In the genomic region with DNA sequence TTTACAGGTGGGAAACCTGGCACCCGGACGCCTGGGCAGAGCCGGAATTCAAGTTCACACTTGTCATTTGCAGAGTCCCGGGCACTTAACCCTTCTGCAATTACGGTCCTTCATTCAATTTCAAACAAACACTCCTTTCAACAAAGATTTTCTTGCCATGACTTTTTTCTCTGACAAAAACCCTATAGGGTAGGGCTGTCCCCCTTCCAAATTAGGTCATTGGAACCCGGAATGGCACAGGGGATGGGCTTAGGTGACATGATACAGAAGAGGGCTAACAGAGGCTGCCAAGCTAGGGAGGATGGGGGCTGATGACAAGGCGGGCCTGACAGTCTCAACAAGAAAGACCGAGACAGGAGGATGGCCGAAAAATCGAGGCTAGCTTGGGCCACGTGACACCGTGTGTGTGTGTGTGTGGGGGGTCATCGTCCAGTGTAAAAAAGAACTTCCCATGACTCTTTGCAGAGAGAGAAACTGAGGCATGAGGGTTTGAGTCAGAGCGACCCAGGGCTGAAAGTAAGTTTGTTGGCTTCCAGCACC, we compare ENCODE assay signal across 8 mouse cellular contexts. TPM values are rescaled to one million over a fixed set of nuclear protein-coding genes. Genes with fewer than 3 reads are reported as not detected.
DNase-seq lines count a peak whose midpoint lies in the region; ATAC-seq lines count a peak whose summit lies in the region.

No protein-coding gene starts in this region.

- 0 out of 2 replicates have a peak overlapping the region, but pooled peaks have one; percentile 37 for H3K27ac ChIP-seq in kidney, embryonic 15.5 days
- peak overlapping the region; percentile 87 for H3K27ac ChIP-seq in embryonic facial prominence, embryonic 10.5 days (replicated peaks)
- no peak overlapping the region for H3K27ac ChIP-seq in intestine, embryonic 14.5 days (ENCODE audit: low read depth)

- 0 out of 2 replicates have a peak overlapping the region, but pooled peaks have one; percentile 22 for H3K9ac ChIP-seq in kidney, embryonic 15.5 days
- H3K9ac ChIP-seq in intestine, embryonic 14.5 days (ENCODE audit: low read length): no peak overlapping the region

- H3K4me1 ChIP-seq in kidney, embryonic 15.5 days: peaks cover 71% of the 10 kb centered on the region
- H3K4me1 ChIP-seq in embryonic facial prominence, embryonic 10.5 days: peaks cover 85% of the 10 kb centered on the region
- H3K4me1 ChIP-seq in intestine, embryonic 14.5 days (replicated peaks; ENCODE audit: control insufficient read depth, insufficient read depth, low read length): peaks cover 31% of the 10 kb centered on the region

- WGBS in kidney, embryonic 15.5 days: 2% methylated on average over 14 of the region's 14 CpGs
- under 1% methylated on average over 14 of the region's 14 CpGs for WGBS in embryonic facial prominence, embryonic 10.5 days
- 3% methylated on average over 14 of the region's 14 CpGs for WGBS in intestine, embryonic 14.5 days

- ATAC-seq in kidney, embryonic 15.5 days (replicated peaks; ENCODE audit: low FRiP score): no peak
- no peak for ATAC-seq in intestine, embryonic 14.5 days (replicated peaks; ENCODE audit: low FRiP score, low TSS enrichment, low read depth)

- H3K9me3 ChIP-seq in kidney, embryonic 15.5 days (replicated peaks): no peaks in the 10 kb centered on the region
- H3K9me3 ChIP-seq in embryonic facial prominence, embryonic 10.5 days: no peaks in the 10 kb centered on the region
- no peaks in the 10 kb centered on the region for H3K9me3 ChIP-seq in intestine, embryonic 14.5 days (ENCODE audit: control insufficient read depth, low read length)

- intact Hi-C loops in left cerebral cortex, postnatal 10 days (cut with DNase I): no loop called here

- peak overlapping the region; percentile 39 for H3K4me3 ChIP-seq in kidney, embryonic 15.5 days (replicated peaks)
- peak overlapping the region; percentile 73 for H3K4me3 ChIP-seq in embryonic facial prominence, embryonic 10.5 days
- peak overlapping the region; percentile 31 for H3K4me3 ChIP-seq in intestine, embryonic 14.5 days (ENCODE audit: low read depth, low read length)

- DNase-seq in kidney, adult 8-10 months: no peak
- peak; percentile 67 for DNase-seq in embryonic facial prominence, embryonic 10.5 days (ENCODE audit: low spot score)
- DNase-seq in intestine, embryonic 14.5 days (ENCODE audit: low spot score): no peak
- DNase-seq in naive thymus-derived CD4-positive, alpha-beta T cell, adult 2 months (ENCODE audit: low read depth): peak; percentile 39
- no peak for DNase-seq in testis, postnatal 14 days (ENCODE audit: low spot score)
- no peak for DNase-seq in kidney, adult 11 months
- DNase-seq in left cerebral cortex, postnatal 10 days (ENCODE audit: extremely low spot score in 1 of 2, low spot score in 2 of 2): no peak

- H3K27me3 ChIP-seq in kidney, embryonic 15.5 days: peaks cover 98% of the 10 kb centered on the region
- H3K27me3 ChIP-seq in embryonic facial prominence, embryonic 10.5 days (replicated peaks; ENCODE audit: low read depth, poor library complexity, severe bottlenecking): peaks cover 100% of the 10 kb centered on the region
- peaks cover 99% of the 10 kb centered on the region for H3K27me3 ChIP-seq in intestine, embryonic 14.5 days (replicated peaks; ENCODE audit: control insufficient read depth, insufficient read depth, low read length)

- H3K4me2 ChIP-seq in kidney, embryonic 15.5 days: peak overlapping the region; percentile 65
- H3K4me2 ChIP-seq in intestine, embryonic 14.5 days (ENCODE audit: low read length): peak overlapping the region; percentile 49

- H3K36me3 ChIP-seq in kidney, embryonic 15.5 days: no peaks in the 10 kb centered on the region
- peaks cover 8% of the 10 kb centered on the region; the same call in 1 of the 2 replicates for H3K36me3 ChIP-seq in embryonic facial prominence, embryonic 10.5 days (replicated peaks)
- H3K36me3 ChIP-seq in intestine, embryonic 14.5 days (ENCODE audit: control insufficient read depth, insufficient read depth, low read length): no peaks in the 10 kb centered on the region

RNA-seq across cellular contexts. Expression of gene Tmem59l, which starts 1.8 kb away (rescaled TPM):
- polyA plus RNA-seq in kidney, embryonic 15.5 days (2015; fragmentation: Nextera tagmentation; extraction: Ambion mirVana): 5.9 and 6.0 TPM in 2 replicates
- 28.3 and 29.4 TPM in 2 replicates for polyA plus RNA-seq in embryonic facial prominence, embryonic 10.5 days (2016; fragmentation: Nextera tagmentation; extraction: Ambion mirVana)
- polyA plus RNA-seq in intestine, embryonic 14.5 days (2014; fragmentation: Nextera tagmentation; extraction: Ambion mirVana): 3.7 and 5.1 TPM in 2 replicates
- total RNA-seq in left cerebral cortex, postnatal 10 days (2021): 100 to 1,000 TPM; 146 to 159 TPM

RNA-seq across cellular contexts. Expression of gene Crlf1, which starts 4.0 kb away (rescaled TPM):
- 21.1 and 24.1 TPM in 2 replicates for polyA plus RNA-seq in kidney, embryonic 15.5 days (2015; fragmentation: Nextera tagmentation; extraction: Ambion mirVana)
- 103 and 116 TPM in 2 replicates for polyA plus RNA-seq in embryonic facial prominence, embryonic 10.5 days (2016; fragmentation: Nextera tagmentation; extraction: Ambion mirVana)
- polyA plus RNA-seq in intestine, embryonic 14.5 days (2014; fragmentation: Nextera tagmentation; extraction: Ambion mirVana): 1.4 and 1.9 TPM in 2 replicates
- total RNA-seq in left cerebral cortex, postnatal 10 days (2021): 1 to 10 TPM; 7.0 to 9.5 TPM

RNA-seq across cellular contexts. Expression of gene Klhl26, which starts 12.2 kb away (rescaled TPM):
- polyA plus RNA-seq in kidney, embryonic 15.5 days (2015; fragmentation: Nextera tagmentation; extraction: Ambion mirVana): 20.0 and 23.5 TPM in 2 replicates
- polyA plus RNA-seq in embryonic facial prominence, embryonic 10.5 days (2016; fragmentation: Nextera tagmentation; extraction: Ambion mirVana): 22.4 and 24.1 TPM in 2 replicates
- 19.5 and 21.2 TPM in 2 replicates for polyA plus RNA-seq in intestine, embryonic 14.5 days (2014; fragmentation: Nextera tagmentation; extraction: Ambion mirVana)
- total RNA-seq in left cerebral cortex, postnatal 10 days (2021): 10 to 100 TPM; 33.1 to 33.8 TPM

RNA-seq across cellular contexts. Expression of gene Rex1bd, which starts 17.6 kb away (rescaled TPM):
- polyA plus RNA-seq in kidney, embryonic 15.5 days (2015; fragmentation: Nextera tagmentation; extraction: Ambion mirVana): 128 and 133 TPM in 2 replicates
- 118 and 138 TPM in 2 replicates for polyA plus RNA-seq in embryonic facial prominence, embryonic 10.5 days (2016; fragmentation: Nextera tagmentation; extraction: Ambion mirVana)
- polyA plus RNA-seq in intestine, embryonic 14.5 days (2014; fragmentation: Nextera tagmentation; extraction: Ambion mirVana): 130 and 136 TPM in 2 replicates
- total RNA-seq in left cerebral cortex, postnatal 10 days (2021): 100 to 1,000 TPM in 1 of 2 experiments, 10 to 100 TPM in 1; 95.1 to 106 TPM

RNA-seq across cellular contexts. Expression of gene Uba52, which starts 21.6 kb away (rescaled TPM):
- 954 and 1,022 TPM in 2 replicates for polyA plus RNA-seq in kidney, embryonic 15.5 days (2015; fragmentation: Nextera tagmentation; extraction: Ambion mirVana)
- polyA plus RNA-seq in embryonic facial prominence, embryonic 10.5 days (2016; fragmentation: Nextera tagmentation; extraction: Ambion mirVana): 908 and 951 TPM in 2 replicates
- polyA plus RNA-seq in intestine, embryonic 14.5 days (2014; fragmentation: Nextera tagmentation; extraction: Ambion mirVana): 1,195 and 1,247 TPM in 2 replicates
- total RNA-seq in left cerebral cortex, postnatal 10 days (2021): 1,000 to 10,000 TPM in 1 of 2 experiments, 100 to 1,000 TPM in 1; 991 to 1,007 TPM

Comparison
In these comparisons a context has a peak if more than half of its experiments do, and no peak if none do; other contexts are left out.
1. DNase-seq: peak in embryonic facial prominence, embryonic 10.5 days (single experiment) and naive thymus-derived CD4-positive, alpha-beta T cell, adult 2 months (single experiment); none in kidney, adult 8-10 months (0 of 2), intestine, embryonic 14.5 days (single experiment), testis, postnatal 14 days (single experiment), kidney, adult 11 months (single experiment) and left cerebral cortex, postnatal 10 days (0 of 2).
2. Peak in every context shown above with its lines, with median percentiles within 50 percentile points of each other: H3K4me3 ChIP-seq.